Mouse (Mus musculus) E14TG2a.4 (cell line): ENCODE data around the gene Vnn3.

Experiments used
- CTCF ChIP-seq: conservative IDR thresholded peaks from 2 replicates; pipeline ENCODE4 v1.5.1; 2014; ENCODE audit warnings: low read length
- NANOG ChIP-seq: IDR thresholded peaks from 2 replicates; pipeline ENCODE4 v1.6.1; 2014; ENCODE audit warnings: borderline replicate concordance, low read length, mixed read lengths
- POU5F1 ChIP-seq: IDR thresholded peaks from 2 replicates; pipeline ENCODE4 v1.6.1; 2014; ENCODE audit warnings: low read length, borderline replicate concordance

DNA sequence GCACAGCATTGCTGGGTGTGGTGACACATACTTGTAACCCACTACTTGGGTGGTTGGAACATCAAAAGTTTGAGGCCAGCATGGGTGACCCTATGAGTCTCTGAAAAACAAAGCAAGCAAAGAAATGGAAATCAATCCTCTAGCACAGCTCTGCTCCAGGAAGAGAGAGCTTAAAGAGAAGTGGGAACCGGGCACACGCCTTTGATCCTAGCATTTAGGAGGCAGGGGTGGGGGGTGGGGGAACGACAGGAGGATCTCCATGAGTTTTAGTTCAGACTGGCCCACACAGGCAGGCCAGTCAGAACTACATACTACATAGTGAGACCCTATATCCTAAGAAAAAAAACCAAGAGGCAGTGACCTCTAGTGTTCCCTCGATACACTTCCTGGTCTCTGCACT lies 45.1 kb upstream of the Vnn3 start:
- TF ChIP-seq CTCF (no peak), POU5F1 (no peak), NANOG (peak; percentile 92)
